Mouse (Mus musculus) right cerebral cortex, postnatal 4 days (tissue): Measurements from ENCODE around the gene Senp2.
"Not testable (repeated sequence)": the region's sequence is repeated elsewhere in the genome, so short reads cannot be mapped to it uniquely, and the experiment has no call there.

Experiments used
- DNase-seq: peaks from one replicate; pipeline ENCODE4 v3.0.0-alpha.2; 2022

The Senp2 gene

GRCm38 (mm10) chr16:22009099-22009584, at the start of gene Senp2:
TSS of gene Senp2 (plus strand) at chr16:22009484.
- peak; percentile 100 for DNase-seq

DNA sequence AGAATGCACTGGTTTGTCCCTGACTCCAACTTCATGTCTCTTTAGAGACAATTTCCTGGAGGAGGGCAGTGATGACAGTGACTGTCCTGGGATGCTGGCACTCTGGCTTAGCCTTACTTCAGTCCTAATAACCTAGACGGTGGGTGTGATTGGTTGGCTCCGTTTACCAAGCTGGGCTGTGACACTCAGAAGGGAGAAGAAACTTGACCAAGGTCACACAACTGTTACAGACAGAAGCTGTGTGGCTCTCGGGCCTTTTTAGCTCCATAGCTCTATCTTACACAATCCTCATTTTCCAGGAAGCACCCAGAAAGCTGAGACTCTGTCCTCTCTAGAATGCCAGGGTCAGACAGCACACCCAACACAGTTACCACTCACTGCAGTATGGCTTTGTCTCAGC, 43.7 kb upstream of the Senp2 start:
- no peak for DNase-seq

GRCm38 (mm10) chr16:21969874-21970273, 39.4 kb upstream of the Senp2 start:
- DNase-seq = no peak

- no peak for DNase-seq
These were observed 38.7 kb upstream of the Senp2 start for GRCm38 (mm10) chr16:21970536-21970935.

GRCm38 (mm10) chr16:21971446-21971845, 37.8 kb upstream of the Senp2 start:
- no peak for DNase-seq

DNA sequence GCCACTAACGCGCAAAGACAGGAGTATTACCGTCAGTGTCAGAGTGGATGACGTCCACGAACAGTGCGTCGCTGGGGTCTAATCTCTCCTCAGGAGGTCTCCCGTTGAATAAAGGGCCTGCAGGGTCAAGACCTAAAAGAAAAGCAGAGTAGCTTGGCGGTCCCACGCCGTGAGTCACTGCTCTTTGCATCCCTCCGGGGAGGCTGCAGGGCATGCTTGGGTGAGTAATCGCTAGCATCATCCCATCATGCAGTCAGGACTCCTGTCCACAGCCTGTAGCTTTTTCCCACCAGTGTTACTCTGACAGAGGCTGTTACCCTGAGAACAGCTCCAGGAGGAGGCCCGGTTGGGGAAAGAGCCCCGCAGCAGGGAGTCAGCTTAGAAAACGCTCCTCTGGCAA, 33.1 kb upstream of the Senp2 start:
- peak; percentile 3 for DNase-seq

- no peak for DNase-seq
These were observed 31.9 kb upstream of the Senp2 start for GRCm38 (mm10) chr16:21977347-21977746.

DNA sequence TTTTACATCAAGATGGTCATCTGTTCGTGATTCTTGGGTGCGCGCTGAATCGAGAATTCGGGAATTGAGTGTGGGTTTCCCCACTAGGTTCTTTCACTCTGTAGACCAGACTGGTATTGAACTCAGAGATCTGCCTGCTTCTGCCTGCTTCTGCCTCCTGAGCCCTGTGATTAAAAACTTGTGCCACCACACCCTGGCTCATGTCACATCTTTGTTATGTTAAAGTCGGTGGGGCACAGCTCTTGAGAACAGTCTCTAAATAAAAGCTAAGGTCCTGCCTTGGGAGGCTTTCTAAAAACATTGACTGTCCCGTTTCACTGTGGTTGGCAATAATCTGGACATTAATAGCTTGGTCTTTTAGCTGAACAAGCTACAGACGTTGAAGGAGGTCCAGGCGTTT, 26.1 kb upstream of the Senp2 start:
- no peak for DNase-seq

DNA sequence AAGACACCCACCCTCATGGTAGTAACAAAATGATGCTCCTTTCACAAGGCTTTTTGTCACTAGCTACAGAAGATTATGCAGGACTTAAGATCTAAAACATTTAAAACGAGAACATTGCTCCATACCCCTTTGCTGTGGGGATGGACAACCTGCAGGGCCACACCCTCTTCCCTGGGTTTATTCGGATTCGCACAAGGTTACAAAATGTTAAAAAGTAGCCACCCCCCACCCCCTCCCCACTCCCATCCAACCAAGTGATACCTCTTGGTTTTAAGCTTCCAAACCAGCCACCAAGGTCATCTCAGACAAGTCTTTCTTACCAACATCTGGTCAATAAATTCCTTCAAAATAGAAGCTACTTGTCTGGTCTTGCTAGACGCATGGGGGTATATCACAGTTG, 25.7 kb upstream of the Senp2 start:
- no peak for DNase-seq

- DNase-seq = no peak
These were observed 25.2 kb upstream of the Senp2 start for GRCm38 (mm10) chr16:21984091-21984490.

- no peak for DNase-seq
These were observed 23.1 kb upstream of the Senp2 start for GRCm38 (mm10) chr16:21986191-21986590.

GRCm38 (mm10) chr16:21987956-21988355, 21.3 kb upstream of the Senp2 start:
- DNase-seq = no peak

GRCm38 (mm10) chr16:21990893-21991292, 18.4 kb upstream of the Senp2 start:
- DNase-seq = not testable (repeated sequence)

DNA sequence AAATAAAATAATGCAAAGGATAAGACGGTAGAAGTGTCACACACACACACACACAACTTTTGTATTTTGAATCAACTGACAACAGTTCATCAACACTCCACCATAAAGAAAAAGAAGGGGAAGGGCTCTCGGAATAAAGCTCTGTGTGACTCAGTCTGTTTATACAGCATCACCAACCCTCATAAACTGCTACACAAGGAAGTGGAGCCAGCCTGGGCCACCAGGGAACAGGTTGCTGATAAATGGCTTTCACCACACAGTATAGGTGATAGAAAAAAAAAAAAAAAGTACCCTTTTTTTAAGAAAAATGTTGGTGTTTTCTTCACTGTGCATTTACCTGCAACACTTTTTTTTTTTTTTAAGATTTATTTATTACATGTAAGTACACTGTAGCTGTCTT, 17.5 kb upstream of the Senp2 start:
- DNase-seq = no peak

DNA sequence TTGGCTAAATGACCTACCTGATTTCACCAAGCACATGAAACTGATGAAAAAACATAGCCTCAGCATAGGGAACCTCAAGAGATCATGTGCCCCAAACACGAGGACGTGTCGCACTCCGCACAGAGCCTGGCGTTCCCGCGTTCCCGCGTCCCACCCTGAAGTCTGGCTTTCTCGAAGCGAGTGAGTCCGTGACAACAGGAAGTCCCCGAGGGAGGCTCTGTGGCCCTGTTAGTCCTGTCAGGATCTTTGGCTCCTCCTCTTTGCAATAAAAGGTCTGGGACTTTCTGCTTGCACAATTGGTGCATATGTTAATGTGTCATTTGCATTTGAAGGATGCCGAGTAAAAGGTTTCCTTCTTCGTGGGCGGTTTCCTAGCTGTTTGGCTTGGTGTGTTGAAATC, 14.0 kb upstream of the Senp2 start, which contains the start of gene Liph:
Gene Liph, minus strand, starts transcription at position 360 of the 400 bp plus-strand sequence.
- peak; percentile 11 for DNase-seq

GRCm38 (mm10) chr16:21996402-21996801, 12.9 kb upstream of the Senp2 start:
- no peak for DNase-seq

- DNase-seq = no peak
These were observed 12.2 kb upstream of the Senp2 start for GRCm38 (mm10) chr16:21996881-21997641.

DNA sequence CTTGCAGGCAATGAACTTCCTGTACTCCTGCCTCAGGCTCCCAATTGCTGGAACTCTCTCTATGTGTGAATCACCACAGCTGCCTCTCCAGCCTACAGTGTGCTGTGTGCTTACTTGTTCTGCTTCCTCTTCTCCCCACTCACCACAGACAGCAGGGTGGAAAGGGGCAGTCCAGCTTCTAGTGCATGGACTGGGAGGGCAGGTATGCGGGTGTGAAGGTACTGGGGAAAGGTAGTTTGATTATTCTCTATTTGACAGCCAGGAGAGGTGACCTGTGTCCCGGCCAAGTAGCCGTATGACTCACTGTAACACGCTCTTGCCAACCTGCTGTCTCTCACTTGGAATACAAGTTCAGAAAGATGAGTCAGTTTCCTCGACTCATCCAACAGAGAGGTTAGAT, 11.2 kb upstream of the Senp2 start:
- no peak for DNase-seq

DNA sequence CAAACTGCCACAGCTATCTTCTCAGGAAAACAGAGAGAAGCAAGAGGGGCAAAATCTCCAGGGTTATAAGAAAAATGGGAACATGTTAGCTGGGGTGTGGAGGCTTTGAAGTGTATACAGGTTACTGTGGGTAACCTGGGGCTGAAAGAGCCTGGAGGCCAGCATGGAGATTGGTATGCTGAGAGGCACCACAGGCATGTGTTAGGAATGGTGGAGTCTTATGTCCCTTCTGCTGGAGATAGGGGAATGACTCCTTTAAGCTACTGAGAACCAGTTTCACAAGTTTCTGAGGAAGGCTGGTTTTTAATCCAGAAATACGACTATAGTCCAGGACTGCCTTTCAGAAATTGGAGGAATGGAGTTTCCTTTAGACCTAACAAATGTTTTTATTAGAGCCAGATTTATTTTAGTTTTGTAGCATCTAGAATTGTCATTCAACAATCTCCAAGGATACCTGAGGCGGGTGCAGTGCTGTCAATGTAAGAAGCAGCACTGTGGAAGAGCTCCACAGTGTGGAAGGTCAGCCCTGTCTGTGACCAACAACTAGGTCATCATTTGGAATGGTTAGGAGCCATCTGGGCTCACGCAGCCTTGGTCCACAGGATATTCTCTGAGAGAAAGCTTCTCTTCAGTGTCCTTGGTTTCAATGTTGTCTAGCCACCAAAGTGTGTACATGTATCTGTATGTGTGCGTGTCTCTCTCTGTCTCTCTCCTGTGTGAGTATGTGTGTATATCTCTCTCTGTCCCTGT, 9.2 kb upstream of the Senp2 start:
- no peak for DNase-seq

- no peak for DNase-seq
These were observed 8.1 kb upstream of the Senp2 start for GRCm38 (mm10) chr16:22001172-22001571.

GRCm38 (mm10) chr16:22001606-22002005, 7.7 kb upstream of the Senp2 start:
- DNase-seq = no peak

DNA sequence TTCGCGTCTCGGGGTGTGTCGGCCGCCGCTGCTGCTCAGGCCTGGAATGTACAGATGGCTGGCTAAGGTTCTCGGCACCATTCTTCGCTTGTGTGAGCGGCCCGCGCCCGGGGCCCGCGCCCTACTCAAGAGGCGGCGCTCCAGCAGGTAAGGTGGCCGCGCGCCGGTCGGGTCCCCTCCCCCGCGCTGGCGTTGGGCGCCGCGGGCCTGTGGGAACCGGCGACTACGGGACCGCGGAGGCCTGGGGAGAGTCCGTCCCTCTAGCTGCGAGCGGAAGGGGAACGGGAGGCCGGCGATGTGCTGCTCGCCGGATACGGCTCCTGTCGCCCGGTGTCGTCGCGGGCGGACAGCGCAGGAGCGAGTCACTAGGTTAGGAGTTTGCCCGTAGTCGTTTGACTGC, 312 bp downstream of the Senp2 start:
- no peak for DNase-seq

DNA sequence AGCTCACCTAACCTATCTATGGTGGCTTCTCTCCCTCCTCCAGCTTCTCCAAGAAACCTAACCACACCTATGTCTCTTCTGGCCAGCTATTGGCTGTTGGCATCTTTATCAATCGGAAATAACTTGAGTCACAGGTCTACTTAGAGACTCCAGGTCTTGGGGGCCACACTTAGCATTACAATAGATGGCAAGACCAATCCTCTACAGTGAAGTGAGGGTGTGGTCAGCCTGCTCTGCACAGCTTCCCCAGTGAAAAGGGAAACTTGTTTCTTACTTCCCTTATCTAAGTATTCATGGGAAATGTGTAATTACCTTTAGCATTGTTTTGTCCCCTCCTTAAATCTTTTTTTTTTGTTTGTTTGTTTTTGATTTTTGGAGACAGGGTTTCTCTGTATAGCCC, 6.3 kb downstream of the Senp2 start:
- DNase-seq = no peak

- peak; percentile 21 for DNase-seq
These were observed 12.8 kb downstream of the Senp2 start for GRCm38 (mm10) chr16:22022122-22022521.
